Mouse (Mus musculus) lung, adult 2 months (tissue): ENCODE measurements around the gene Ccnjl. TPM values are rescaled to one million over a fixed set of nuclear protein-coding genes. Genes with fewer than 3 reads are reported as not detected.

Experiments used
- DNase-seq: peaks from one replicate; pipeline ENCODE4 v3.0.0; 2022
- H3K4me1 ChIP-seq: fragments of 200-500 bp; 2 replicates; pipeline ENCODE4 v1.6.1; 2011; ENCODE audit warnings: low read length; ENCODE audit not compliant: control insufficient read depth, insufficient read depth
- H3K4me3 ChIP-seq: fragments of 200-500 bp; replicated peaks from 2 replicates; pipeline ENCODE3; 2011; ENCODE audit warnings: low read depth, mild to moderate bottlenecking, control low read depth, low read length; ENCODE audit errors: extremely low read depth
- CTCF ChIP-seq: fragments of 200-500 bp; IDR thresholded peaks from 2 replicates; pipeline ENCODE4 v1.5.1; 2011; ENCODE audit warnings: mild to moderate bottlenecking, low read length, control low read depth; ENCODE audit not compliant: insufficient read depth
- POLR2A ChIP-seq: fragments of 200-500 bp; IDR thresholded peaks from 2 replicates; pipeline ENCODE4 v1.6.1; 2011; ENCODE audit warnings: low read depth, mild to moderate bottlenecking, control low read depth, low read length, borderline replicate concordance; ENCODE audit errors: extremely low read depth
- WGBS: fragments of 180-500 bp; shearing (Covaris S2); methylation state at CpG from one replicate; pipeline ENCODE4 v1.1.7; 2018; 5-methylcytosine and 5-hydroxymethylcytosine counted together
- polyA plus RNA-seq: library from polyadenylated mRNA; depleted of rRNA; stranded (reverse); fragments of >200 nt; gene quantifications from 2 replicates; pipeline ENCODE4 v1.2.3, GENCODE M21; 2012

The Ccnjl gene
- polyA plus RNA-seq, 1 experiment: 3.7 TPM

GRCm38 (mm10) chr11:43545873-43546475, 17.4 kb downstream of the Ccnjl start:
- H3K4me1 ChIP-seq: peaks cover 16% of the 10 kb centered on the region
- no peak for DNase-seq
- TF ChIP-seq CTCF: no peak
- TF ChIP-seq POLR2A: no peak
- H3K4me3 ChIP-seq: no peak overlapping the region
- WGBS: 52% methylated on average over 16 of the region's 16 CpGs

- 70% methylated on average over 4 of the region's 4 CpGs for WGBS
- TF ChIP-seq POLR2A: no peak
- no peak for TF ChIP-seq CTCF
- DNase-seq: no peak
- no peak overlapping the region for H3K4me3 ChIP-seq
- peaks cover 16% of the 10 kb centered on the region for H3K4me1 ChIP-seq
Observed at GRCm38 (mm10) chr11:43546678-43547077, 18.1 kb downstream of the Ccnjl start.

- WGBS: 22% methylated on average over 7 of the region's 7 CpGs
- TF ChIP-seq POLR2A: no peak
- H3K4me3 ChIP-seq: no peak overlapping the region
- peak; percentile 23 for DNase-seq
- peaks cover 16% of the 10 kb centered on the region for H3K4me1 ChIP-seq
Observed at GRCm38 (mm10) chr11:43548148-43548547, 19.6 kb downstream of the Ccnjl start.

DNA sequence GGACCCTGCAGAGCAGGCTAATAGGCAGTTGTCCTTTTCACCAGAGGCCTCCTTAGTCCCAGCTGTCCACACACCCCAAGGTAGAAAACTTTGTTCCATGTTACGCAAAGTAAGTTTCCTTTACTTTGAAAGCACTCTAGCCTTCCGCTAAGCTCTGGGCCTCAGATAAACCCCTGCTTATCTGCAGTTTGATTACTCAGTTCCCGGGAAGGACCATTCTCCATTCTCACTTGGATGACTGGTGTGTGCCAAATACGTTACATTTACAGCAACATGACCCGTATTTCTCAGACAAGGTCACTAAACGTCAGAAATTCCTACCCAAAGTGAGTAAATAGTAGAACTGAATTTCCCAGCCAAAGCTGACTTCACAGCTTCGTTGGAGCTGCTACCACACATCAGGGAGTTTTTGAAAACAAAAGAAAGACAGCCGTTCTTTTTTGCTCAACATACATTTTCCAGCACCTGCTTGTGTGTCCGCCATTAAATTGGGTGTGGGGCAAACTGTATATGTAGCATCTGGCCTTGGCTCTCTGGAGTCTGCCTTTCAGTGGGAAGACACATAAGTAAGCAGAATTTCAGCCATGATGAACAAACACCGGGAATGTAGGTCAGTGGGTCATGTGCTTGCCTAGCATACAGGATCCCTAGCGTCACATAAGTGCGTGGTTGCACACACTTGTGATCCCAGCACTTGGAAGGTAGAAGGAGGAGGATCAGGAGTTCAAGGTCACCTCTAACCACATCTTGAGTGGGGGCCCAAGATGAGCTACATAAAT, 20.3 kb downstream of the Ccnjl start:
- WGBS: 33% methylated on average over 12 of the region's 12 CpGs
- H3K4me1 ChIP-seq: peaks cover 16% of the 10 kb centered on the region

DNA sequence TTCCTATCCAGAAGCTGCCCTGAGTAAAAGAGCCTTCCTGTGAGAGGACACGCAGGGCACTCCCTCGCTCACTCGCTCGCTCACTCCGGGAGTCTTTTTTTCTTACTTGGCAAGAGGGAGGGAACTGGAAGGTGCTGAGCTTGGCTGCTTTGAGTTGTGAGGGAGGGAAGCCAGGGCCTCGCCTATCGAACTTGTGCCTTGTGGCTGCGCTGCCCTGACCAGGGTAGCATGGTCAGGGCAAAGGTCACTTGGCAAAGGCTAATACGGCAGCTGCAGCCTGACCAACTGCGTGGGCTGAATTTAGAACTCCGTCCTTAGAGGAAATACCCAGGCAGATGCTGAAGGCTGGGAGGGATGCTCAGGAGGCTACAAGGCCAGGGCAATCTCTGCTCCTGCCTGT, 21.1 kb downstream of the Ccnjl start:
- 25% methylated on average over 11 of the region's 11 CpGs for WGBS
- peak; percentile 35 for DNase-seq
- Histone ChIP-seq H3K4me3 (no peak overlapping the region), H3K4me1 (peaks cover 16% of the 10 kb centered on the region)
- TF ChIP-seq POLR2A: no peak
- no peak for TF ChIP-seq CTCF

More for the DNA sequence above, 20.3 kb downstream of the Ccnjl start:
- TF ChIP-seq POLR2A: no peak
- TF ChIP-seq CTCF: no peak
- DNase-seq: no peak
- H3K4me3 ChIP-seq: no peak overlapping the region

- no peak for DNase-seq
- H3K4me3 ChIP-seq: no peak overlapping the region
- 88% methylated on average over 3 of the region's 3 CpGs for WGBS
- peaks cover 16% of the 10 kb centered on the region for H3K4me1 ChIP-seq
- TF ChIP-seq CTCF (no peak), POLR2A (no peak)
Observed at GRCm38 (mm10) chr11:43551756-43552155, 23.2 kb downstream of the Ccnjl start.

- Histone ChIP-seq H3K4me1 (peaks cover 16% of the 10 kb centered on the region), H3K4me3 (no peak overlapping the region)
- no peak for TF ChIP-seq CTCF
- TF ChIP-seq POLR2A: no peak
- 95% methylated on average over 6 of the region's 6 CpGs for WGBS
- no peak for DNase-seq
Observed at GRCm38 (mm10) chr11:43552675-43553074, 24.1 kb downstream of the Ccnjl start.

DNA sequence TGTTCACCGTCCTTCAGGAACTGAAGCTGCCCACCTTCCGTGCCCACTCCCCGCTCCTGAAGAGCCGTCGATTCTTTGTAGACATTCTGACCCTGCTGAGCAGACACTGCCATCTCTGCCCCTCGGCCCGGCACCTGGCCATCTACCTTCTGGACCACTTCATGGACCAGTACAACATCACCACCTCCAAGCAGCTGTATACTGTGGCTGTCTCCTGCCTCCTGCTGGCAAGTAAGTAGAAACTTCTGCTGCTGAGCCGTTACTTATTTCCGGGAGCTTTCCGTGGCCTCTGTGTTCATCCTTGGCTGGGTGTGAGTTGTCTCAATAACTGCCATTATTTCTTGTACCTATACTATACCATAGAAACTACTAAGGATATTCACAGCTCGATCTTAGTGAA, 28.0 kb downstream of the Ccnjl start:
- no peak overlapping the region for H3K4me3 ChIP-seq
- H3K4me1 ChIP-seq: no peaks in the 10 kb centered on the region
- peak; percentile 36; the same call in 1 of the 2 replicates for TF ChIP-seq CTCF
- TF ChIP-seq POLR2A: no peak
- DNase-seq: no peak
- WGBS: 78% methylated on average over 11 of the region's 11 CpGs

- no peak for TF ChIP-seq POLR2A
- WGBS: 50% methylated on average over 6 of the region's 6 CpGs
- no peak for DNase-seq
Observed at GRCm38 (mm10) chr11:43559515-43560292, 31.1 kb downstream of the Ccnjl start.

More at GRCm38 (mm10) chr11:43559515-43560292, 31.1 kb downstream of the Ccnjl start:
- H3K4me1 ChIP-seq: peaks cover 3% of the 10 kb centered on the region; the same call in 1 of the 2 replicates
- H3K4me3 ChIP-seq: no peak overlapping the region
